Mouse (Mus musculus): Measurements from ENCODE around the gene Oxsm.

Gene Oxsm

GRCm38 (mm10) chr14:16249171-16249874 is at the start of gene Oxsm, which contains the start of gene Ngly1:
Gene Oxsm (minus strand): TSS chr14:16249808.
Gene Ngly1 (plus strand): TSS chr14:16249280.
- DNase-seq, result peak; percentile 84

DNA sequence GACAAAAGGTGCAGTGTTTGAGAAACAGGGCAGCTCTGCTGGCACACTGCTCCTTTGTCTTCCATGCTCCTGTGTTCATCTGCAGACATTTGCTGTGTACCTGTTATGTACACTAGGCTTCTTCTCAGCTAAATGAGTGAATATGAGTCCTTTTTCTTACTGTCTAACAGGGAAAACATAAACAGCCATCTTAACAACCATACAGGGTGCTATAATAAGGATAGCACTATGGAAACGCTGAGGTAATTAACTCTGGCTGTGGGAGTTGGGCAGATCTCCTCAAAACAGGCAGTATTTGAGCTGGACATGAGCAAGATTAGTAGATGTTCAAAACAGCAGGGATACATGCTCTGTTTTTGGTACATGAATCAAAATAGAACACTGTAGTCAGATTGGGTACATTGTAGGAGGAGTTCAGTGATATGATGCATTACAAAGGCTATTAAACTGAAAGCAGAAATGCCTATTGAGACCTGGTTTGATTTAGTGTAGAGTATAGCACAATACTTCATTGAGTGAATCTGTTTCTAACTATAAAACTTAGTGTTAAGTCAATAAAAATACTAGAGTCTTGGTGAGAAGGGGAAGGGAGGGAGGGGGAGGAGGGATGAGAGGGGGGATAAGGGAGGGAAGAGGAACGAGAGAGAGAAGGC is 47.3 kb upstream of the Oxsm start:
- DNase-seq, result no peak

- no peak for DNase-seq
These were observed 44.3 kb upstream of the Oxsm start for GRCm38 (mm10) chr14:16293921-16294320.

DNA sequence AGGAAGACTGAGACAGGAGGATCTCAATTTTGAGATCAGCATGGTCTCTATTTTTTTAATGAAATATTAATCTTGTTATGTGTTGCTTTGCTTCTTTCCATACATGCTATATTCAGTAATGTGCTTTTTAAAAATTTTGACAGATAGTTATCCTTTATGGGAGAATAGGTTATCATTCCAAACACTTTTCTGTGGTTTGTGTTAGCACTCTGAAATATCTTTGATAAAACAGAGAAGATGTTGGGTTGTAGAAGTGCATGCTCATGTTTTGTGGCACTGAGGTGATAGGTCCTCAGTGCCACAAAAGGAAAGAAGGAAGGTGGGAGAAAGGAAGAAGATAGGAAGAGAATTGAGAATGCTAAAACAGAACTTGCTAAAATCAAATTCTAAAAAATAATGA is 43.4 kb upstream of the Oxsm start:
- DNase-seq, result no peak

- no peak for DNase-seq
These were observed 42.8 kb upstream of the Oxsm start for GRCm38 (mm10) chr14:16292371-16292770.

DNA sequence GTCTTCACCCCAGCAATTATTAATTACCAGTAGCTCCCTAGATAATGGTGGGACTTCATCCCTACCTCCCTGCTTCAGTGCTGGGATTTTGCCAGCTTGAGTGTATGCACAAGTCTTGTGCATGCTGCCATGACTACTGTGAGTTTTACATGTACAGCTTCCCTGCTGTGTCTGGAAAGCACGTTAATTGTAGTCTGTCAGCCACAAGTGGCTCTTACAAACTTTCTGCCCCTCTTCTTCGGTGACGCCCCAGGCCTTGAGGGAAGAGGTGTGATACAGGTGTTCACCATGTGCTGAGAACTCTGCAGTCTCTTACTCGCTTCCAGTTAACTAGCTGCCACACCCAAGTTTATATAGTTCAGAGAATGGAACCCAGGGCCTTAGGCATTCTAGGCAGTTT is 34.4 kb upstream of the Oxsm start:
- DNase-seq, result no peak

DNA sequence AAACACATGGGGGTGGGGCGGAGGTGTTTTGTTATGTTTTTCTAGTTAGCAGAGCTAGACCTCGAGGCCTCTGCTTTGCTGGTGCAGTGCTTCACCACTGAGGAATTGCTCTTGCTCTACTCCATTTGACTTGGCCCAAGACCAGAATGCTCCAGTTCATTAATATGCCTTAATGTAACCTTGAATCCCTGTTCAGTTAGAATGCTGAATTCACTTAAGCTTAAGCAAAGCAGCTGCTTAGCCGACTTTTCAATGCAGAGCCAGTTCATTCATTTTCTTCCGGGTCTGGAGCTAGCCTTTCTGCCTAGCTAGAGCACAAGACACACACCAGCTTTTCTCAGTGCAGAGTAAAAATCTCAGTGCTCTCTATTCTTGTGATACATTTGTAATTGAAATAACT is 29.6 kb upstream of the Oxsm start:
- DNase-seq, result no peak

- no peak for DNase-seq
These were observed 24.1 kb upstream of the Oxsm start for GRCm38 (mm10) chr14:16273677-16274076.

DNA sequence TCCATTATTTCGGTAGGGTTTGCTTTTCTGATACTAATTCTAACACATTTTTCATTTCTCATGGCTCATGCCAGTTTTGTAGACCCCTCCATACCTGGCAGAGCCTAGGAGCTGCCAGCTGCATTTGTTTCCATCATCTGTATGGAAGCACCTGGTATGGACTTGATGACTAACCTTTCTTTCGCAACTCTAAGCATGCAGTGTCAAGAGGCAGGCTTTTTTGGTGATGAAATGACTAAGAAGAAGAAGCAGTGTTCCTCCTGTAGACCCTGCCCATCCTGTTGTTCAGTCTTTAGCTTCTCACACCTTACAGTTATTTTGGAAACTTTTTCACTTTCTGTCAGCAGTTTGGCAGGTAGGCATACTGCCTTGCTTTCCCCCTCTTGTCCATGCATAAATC is 20.2 kb upstream of the Oxsm start:
- no peak for DNase-seq

DNA sequence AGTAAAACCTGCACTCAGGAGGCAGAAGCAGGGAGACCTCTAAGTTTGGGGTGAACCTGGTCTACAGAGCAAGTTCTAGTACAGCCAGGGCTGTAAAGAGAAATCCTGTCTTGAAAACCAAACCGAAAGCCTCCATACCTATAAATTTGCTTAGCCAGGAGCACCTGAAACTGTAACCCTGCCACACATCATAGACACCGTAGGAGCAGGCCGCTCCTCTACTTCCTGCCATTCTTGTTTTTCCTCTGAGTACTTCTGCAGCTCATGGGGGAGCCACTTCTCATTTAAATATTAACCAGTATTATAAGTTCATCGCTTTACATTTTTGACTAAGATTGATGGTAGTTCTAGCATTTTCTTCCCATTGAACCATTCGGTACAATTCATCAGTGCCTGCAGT is 17.4 kb upstream of the Oxsm start:
- DNase-seq, result no peak

- DNase-seq, result no peak
These were observed 12.3 kb upstream of the Oxsm start for GRCm38 (mm10) chr14:16261869-16262268.

DNA sequence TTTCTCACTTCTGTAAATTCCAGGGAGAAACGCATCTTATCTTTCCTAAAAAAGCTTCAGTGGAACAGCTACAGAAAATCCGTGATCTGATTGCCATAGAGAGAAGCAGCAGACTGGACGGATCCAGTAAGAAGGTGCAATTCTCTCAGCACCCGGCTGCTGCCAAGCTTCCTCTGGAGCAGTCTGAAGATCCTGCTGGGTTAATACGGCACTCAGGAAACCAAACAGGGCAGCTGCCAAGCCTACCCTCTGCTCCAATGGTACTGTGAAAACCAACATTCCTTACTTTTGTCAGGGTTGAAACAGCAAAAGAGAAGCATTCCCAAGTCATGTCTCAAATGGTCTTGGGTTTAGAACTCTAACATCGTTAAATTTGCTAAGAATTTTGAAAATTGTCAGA is 10.9 kb upstream of the Oxsm start:
- DNase-seq, result peak; percentile 13

GRCm38 (mm10) chr14:16256209-16256608 is 6.6 kb upstream of the Oxsm start:
- DNase-seq, result no peak

DNA sequence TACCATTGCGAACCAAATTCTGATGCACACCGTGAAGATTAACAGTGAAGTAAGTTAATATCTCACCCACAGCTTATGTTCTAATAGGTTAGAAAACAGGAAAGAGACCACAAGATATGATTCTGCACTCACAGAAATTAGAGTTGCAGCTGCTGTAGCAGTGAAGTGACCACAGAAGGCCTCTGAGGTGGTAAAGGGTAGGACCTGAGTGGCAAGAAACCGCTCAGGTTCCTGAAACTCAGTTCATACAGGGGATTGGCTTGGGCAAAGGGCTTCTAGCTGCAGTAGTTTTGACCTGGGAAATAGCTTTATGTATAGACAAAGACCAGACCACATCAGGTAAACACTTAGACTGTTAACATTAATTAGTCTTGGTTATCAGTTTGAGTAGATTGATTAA is 6.1 kb upstream of the Oxsm start:
- DNase-seq, result no peak

GRCm38 (mm10) chr14:16250099-16250498 is 491 bp upstream of the Oxsm start:
- DNase-seq, result no peak

GRCm38 (mm10) chr14:16248603-16249157 is 928 bp downstream of the Oxsm start:
- no peak for DNase-seq

DNA sequence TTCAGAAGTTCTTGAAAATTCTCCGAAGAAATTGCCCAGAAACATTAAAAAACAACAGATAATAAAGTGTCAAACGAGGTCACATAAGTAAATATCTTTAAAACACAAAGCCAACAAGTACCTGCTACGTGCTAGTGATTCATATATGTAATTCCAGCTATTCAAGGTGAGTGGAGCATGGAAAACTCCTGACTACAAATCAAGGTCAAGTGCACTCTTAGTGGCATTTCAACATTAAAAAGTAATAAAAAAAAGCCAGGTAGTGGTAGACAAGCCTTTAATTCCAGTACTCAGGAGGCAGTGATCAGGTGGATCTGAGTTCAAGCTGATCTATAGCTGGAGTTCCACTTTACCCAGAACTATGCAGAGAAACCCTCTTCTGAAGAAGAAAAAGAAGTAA is 1.5 kb downstream of the Oxsm start:
- DNase-seq, result no peak

DNA sequence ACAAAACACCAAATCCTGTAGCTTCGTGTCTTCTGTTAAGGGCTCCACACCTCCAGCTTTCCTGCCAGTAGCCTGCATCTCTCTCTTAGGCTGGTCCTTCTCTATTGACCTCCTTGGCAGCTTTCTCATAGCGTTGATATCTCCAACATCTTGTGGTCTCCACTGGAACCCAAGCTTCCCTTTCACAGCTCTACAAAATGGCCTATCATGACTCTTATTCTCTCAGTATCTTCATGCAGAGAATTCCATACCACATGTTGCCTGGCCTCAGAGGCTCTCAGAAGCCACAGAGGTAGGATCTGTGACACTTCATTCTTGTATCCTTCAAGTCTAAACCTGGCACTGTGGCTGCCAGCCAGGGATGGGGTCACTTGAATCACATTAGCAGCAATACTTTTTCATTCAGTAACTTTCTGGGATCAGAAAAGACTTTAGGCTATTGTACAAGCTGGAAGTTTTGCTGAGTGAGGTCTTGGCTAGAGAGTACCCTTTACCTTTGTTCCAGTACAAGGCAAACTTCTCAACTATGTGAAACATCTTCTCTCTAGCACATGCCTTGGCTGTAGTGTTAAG is 3.2 kb downstream of the Oxsm start:
- DNase-seq, result no peak

DNA sequence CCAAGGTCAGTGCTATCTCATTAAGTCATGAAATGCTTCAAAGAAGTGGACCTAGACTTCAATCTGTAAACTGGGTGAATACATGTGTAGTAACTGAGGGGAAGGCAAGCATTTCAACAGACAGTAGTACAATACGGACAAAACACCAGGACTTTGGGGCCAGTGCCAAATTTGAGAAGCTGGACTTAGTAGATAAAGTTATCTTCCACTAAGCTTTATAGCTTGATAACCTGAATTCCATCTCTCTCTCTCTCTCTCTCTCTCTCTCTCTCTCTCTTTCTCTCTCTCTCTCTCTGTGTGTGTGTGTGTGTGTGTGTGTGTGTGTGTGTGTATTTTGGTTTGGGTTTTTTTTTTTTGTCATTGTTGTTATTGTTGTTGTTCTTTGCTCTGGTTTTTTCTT is 4.5 kb downstream of the Oxsm start:
- no peak for DNase-seq

GRCm38 (mm10) chr14:16244370-16244769 is 5.2 kb downstream of the Oxsm start:
- no peak for DNase-seq

DNA sequence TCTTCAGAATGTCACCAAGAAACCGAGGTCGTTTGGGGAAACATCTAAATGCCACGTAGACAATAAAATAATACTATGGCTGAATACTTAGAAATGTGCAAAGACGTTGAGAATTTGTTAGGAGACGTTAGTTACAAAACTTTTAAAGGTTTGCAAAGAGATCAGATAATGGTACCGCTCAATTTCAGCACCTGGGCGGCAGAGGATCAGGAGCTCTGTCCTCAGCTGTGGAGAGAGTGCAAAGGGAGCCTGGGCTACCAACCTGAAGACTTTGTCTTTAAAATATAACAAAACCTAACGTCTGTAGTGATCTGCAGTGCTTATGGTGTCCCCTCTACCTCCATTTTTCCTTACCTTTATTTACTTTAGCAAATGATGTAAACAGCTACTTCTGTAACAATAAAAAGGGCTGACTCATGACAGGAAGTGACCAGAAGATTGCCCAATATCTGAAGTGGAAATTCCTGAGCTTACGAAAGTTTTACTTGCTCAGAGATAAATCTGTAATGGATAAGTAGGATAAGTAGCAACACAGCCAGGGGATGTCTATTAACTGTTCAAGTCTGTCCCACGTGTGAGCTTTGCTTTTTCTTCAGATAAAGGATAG is 5.9 kb downstream of the Oxsm start:
- no peak for DNase-seq

DNA sequence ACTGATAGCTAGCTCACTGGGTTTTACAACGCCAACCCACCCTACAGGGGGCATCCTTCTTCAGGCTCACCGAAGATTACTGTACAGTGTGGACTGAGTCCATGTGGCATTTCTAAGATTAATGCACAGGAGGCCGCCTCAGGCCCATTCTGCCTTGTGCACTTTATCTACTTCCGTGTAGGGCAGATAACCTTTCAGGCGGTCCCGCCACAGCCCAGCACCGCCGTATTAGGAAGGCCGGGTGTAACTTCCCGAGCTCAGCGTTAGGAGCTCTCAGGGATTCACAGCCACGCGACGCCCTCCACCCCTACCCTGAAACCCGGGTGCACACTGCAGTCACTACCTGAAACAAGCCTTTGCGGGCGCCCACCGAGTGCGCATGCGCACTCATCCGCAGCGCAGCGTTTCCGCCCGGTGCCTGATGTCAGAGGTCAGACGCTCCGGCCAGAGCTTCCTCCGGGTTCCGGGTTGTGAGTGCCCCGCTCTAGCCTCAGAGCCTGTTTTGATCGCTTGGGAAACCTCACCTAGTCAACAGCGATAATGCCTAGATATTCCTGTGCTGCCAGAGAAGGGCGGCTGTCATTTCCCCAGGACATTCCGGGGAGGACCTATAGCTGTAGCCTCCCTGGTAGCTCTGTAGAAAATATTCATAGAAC is 6.5 kb downstream of the Oxsm start:
- peak; percentile 84 for DNase-seq

DNA sequence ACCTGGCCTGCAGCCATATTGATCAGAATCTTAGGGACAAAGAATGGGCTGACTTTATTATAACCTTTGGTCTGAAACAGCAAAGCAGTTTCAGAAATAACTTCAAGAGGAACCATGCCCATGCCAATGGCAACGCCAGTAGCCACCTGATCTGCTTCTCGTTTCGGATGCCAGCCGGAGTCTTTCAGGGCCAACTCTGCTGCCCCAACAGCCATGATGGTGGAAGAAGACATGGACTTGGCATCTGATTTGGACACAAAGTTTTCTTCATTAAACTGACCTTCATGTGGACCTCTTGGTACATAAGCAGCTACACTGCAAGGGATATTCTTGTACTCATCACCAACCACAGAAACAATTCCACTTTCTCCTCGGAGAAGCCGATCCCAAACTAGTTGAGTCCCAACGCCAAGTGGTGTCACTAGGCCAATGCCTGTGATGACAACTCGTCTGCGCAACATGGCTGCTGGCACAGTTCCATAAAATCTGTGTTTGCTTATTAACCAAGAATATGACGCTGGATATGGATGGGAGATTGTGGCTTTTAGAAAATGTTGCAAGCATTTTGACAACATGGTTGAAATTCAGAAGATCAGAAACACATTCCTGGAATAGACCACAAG is 7.3 kb downstream of the Oxsm start:
- DNase-seq, result peak; percentile 9

Data from right cerebral cortex, postnatal 4 days (tissue).